ENCODE assay signal across 9 mouse cellular contexts in the genomic region with DNA sequence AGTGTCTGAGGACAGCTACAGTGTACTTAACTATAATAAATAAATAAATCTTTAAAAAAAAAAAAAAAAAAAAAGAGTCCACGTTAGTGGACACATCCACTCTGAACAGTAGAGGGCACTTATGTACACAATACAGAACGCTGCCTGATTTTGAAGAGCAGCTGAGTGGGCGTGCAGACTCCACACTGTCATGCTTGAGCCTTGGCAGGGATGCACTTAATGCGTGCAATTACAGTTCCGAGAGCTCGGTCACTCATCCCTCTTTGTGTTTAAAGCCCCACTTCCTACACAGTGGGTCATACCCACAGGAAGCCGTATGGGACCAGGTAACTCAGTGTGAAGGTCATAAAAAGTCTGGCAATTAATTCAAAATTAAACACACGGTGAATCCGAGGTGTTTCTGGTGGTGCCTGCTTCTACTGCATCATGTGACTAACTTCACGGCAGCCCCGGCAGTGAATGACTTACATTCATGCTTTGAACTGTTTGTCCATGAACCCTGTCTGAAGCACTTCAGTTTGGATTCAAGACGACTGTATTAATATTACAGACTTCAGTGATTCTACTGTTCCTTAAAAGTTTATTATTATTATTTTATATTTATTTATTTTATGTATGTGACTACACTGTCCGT. TPM values are rescaled to one million over a fixed set of nuclear protein-coding genes. Genes with fewer than 3 reads are reported as not detected.
DNase-seq lines count a peak whose midpoint lies in the region; ATAC-seq lines count a peak whose summit lies in the region.
"Had no signal": no experiment of that assay in that cellular context is flagged by ENCODE, and none has a peak within 500 bp of the region (broad histone marks: within the 10 kb centered on the region; RNA-seq: fewer than 3 reads in every experiment).

No protein-coding gene starts in this region.

- H3K4me2 ChIP-seq in hindbrain, embryonic 13.5 days = no peak overlapping the region
- no peak overlapping the region for H3K4me2 ChIP-seq in hindbrain, embryonic 12.5 days (replicated peaks)
- no peak overlapping the region for H3K4me2 ChIP-seq in kidney, embryonic 14.5 days (replicated peaks; ENCODE audit: low read depth, low read length)
- no peak overlapping the region for H3K4me2 ChIP-seq in midbrain, embryonic 12.5 days (replicated peaks)
- H3K4me2 ChIP-seq: liver, embryonic 13.5 days had no signal

- peak; percentile 83 for DNase-seq in MN1 (ENCODE audit: low spot score)
- no peak for DNase-seq in thymus, postnatal 25 days
- no peak for DNase-seq in natural killer cell, adult 2 months (ENCODE audit: low spot score in 2 of 2)
- DNase-seq: liver, embryonic 13.5 days had no signal

- ATAC-seq in hindbrain, embryonic 13.5 days (ENCODE audit: low FRiP score) = peak; percentile 65
- no peak for ATAC-seq in hindbrain, embryonic 12.5 days (ENCODE audit: low FRiP score)
- ATAC-seq in common myeloid progenitor, adult 5-6 weeks (replicated peaks; ENCODE audit: low read depth, poor library complexity, severe bottlenecking) = peak; percentile 42; the same call in 1 of the 2 replicates
- ATAC-seq in kidney, embryonic 14.5 days (ENCODE audit: low FRiP score, low TSS enrichment) = peak; percentile 55; the same call in 1 of the 2 replicates
- ATAC-seq in midbrain, embryonic 12.5 days (ENCODE audit: low FRiP score, low read depth) = peak; percentile 30; the same call in 1 of the 2 replicates

- H3K27ac ChIP-seq in hindbrain, embryonic 13.5 days = no peak overlapping the region
- no peak overlapping the region for H3K27ac ChIP-seq in hindbrain, embryonic 12.5 days
- H3K27ac ChIP-seq in kidney, embryonic 14.5 days (ENCODE audit: low read depth, low read length) = no peak overlapping the region
- H3K27ac ChIP-seq in midbrain, embryonic 12.5 days (replicated peaks) = no peak overlapping the region
- H3K27ac ChIP-seq: liver, embryonic 13.5 days had no signal

- H3K9me3 ChIP-seq in hindbrain, embryonic 13.5 days = no peaks in the 10 kb centered on the region
- no peaks in the 10 kb centered on the region for H3K9me3 ChIP-seq in hindbrain, embryonic 12.5 days (replicated peaks)
- H3K9me3 ChIP-seq in kidney, embryonic 14.5 days (ENCODE audit: control insufficient read depth, low read length) = no peaks in the 10 kb centered on the region
- no peaks in the 10 kb centered on the region for H3K9me3 ChIP-seq in midbrain, embryonic 12.5 days
- H3K9me3 ChIP-seq: liver, embryonic 13.5 days had no signal

- H3K4me3 ChIP-seq in hindbrain, embryonic 13.5 days = no peak overlapping the region
- H3K4me3 ChIP-seq in hindbrain, embryonic 12.5 days = no peak overlapping the region
- no peak overlapping the region for H3K4me3 ChIP-seq in kidney, embryonic 14.5 days (ENCODE audit: low read length)
- H3K4me3 ChIP-seq in midbrain, embryonic 12.5 days = no peak overlapping the region
- H3K4me3 ChIP-seq: liver, embryonic 13.5 days had no signal

- no peaks in the 10 kb centered on the region for H3K4me1 ChIP-seq in hindbrain, embryonic 13.5 days (replicated peaks)
- H3K4me1 ChIP-seq in hindbrain, embryonic 12.5 days = no peaks in the 10 kb centered on the region
- H3K4me1 ChIP-seq in kidney, embryonic 14.5 days (ENCODE audit: control insufficient read depth, insufficient read depth, low read length) = no peaks in the 10 kb centered on the region
- no peaks in the 10 kb centered on the region for H3K4me1 ChIP-seq in midbrain, embryonic 12.5 days
- H3K4me1 ChIP-seq: liver, embryonic 13.5 days had no signal

- no peak overlapping the region for H3K9ac ChIP-seq in hindbrain, embryonic 13.5 days
- no peak overlapping the region for H3K9ac ChIP-seq in hindbrain, embryonic 12.5 days
- no peak overlapping the region for H3K9ac ChIP-seq in kidney, embryonic 14.5 days (ENCODE audit: low read depth, low read length)
- no peak overlapping the region for H3K9ac ChIP-seq in midbrain, embryonic 12.5 days (replicated peaks)
- H3K9ac ChIP-seq: liver, embryonic 13.5 days had no signal

- no peaks in the 10 kb centered on the region for H3K27me3 ChIP-seq in hindbrain, embryonic 13.5 days
- no peaks in the 10 kb centered on the region for H3K27me3 ChIP-seq in hindbrain, embryonic 12.5 days
- no peaks in the 10 kb centered on the region for H3K27me3 ChIP-seq in kidney, embryonic 14.5 days (ENCODE audit: control insufficient read depth, insufficient read depth, low read length)
- H3K27me3 ChIP-seq in midbrain, embryonic 12.5 days = no peaks in the 10 kb centered on the region
- H3K27me3 ChIP-seq: liver, embryonic 13.5 days had no signal

- no peaks in the 10 kb centered on the region for H3K36me3 ChIP-seq in hindbrain, embryonic 13.5 days
- H3K36me3 ChIP-seq in hindbrain, embryonic 12.5 days = no peaks in the 10 kb centered on the region
- no peaks in the 10 kb centered on the region for H3K36me3 ChIP-seq in kidney, embryonic 14.5 days (ENCODE audit: control insufficient read depth, insufficient read depth, low read length)
- H3K36me3 ChIP-seq in midbrain, embryonic 12.5 days = no peaks in the 10 kb centered on the region
- H3K36me3 ChIP-seq: liver, embryonic 13.5 days had no signal

- WGBS in hindbrain, embryonic 13.5 days = 80% methylated on average over 13 of the region's 13 CpGs
- WGBS in hindbrain, embryonic 12.5 days = 83% methylated on average over 13 of the region's 13 CpGs
- WGBS in kidney, embryonic 14.5 days = 72% methylated on average over 13 of the region's 13 CpGs
- 83% methylated on average over 13 of the region's 13 CpGs for WGBS in midbrain, embryonic 12.5 days

RNA-seq across cellular contexts. Expression of a gene that starts 28.3 kb away (rescaled TPM):
- polyA plus RNA-seq in hindbrain, embryonic 13.5 days (2015; fragmentation: Nextera tagmentation; extraction: Ambion mirVana) = 25.8 and 26.5 TPM in 2 replicates
- 36.2 and 38.7 TPM in 2 replicates for polyA plus RNA-seq in hindbrain, embryonic 12.5 days (2016; fragmentation: Nextera tagmentation; extraction: Ambion mirVana)
- total RNA-seq in common myeloid progenitor, adult 5-6 weeks (2017) = 26.9 and 37.2 TPM in 2 replicates
- 25.0 and 37.0 TPM in 2 replicates for polyA plus RNA-seq in kidney, embryonic 14.5 days (2014; fragmentation: Nextera tagmentation; extraction: Ambion mirVana)
- polyA plus RNA-seq in midbrain, embryonic 12.5 days (2016; fragmentation: Nextera tagmentation; extraction: Ambion mirVana) = 39.8 and 43.8 TPM in 2 replicates
